Mouse (Mus musculus) C2C12 (cell line): ENCODE measurements around the gene 4930451I11Rik.

Experiments used
- CEBPB ChIP-seq: IDR thresholded peaks from one replicate; pipeline ENCODE4 v1.6.1; 2011; ENCODE audit warnings: low read depth, mild to moderate bottlenecking, control low read depth, moderate library complexity
- CTCF ChIP-seq: IDR thresholded peaks from one replicate; pipeline ENCODE4 v1.5.1; 2011; ENCODE audit not compliant: control insufficient read depth, insufficient read depth, insufficient read length
- FOSL1 ChIP-seq: IDR thresholded peaks from one replicate; pipeline ENCODE4 v1.8.0; 2011; ENCODE audit warnings: mild to moderate bottlenecking, low read length; ENCODE audit not compliant: poor library complexity, insufficient read depth, severe bottlenecking
- MAX ChIP-seq: IDR thresholded peaks from one replicate; pipeline ENCODE4 v1.6.1; 2011; ENCODE audit warnings: mild to moderate bottlenecking, control low read depth
- MYOD1 ChIP-seq: IDR thresholded peaks from one replicate; pipeline ENCODE4 v1.6.1; 2011; ENCODE audit warnings: low read depth; ENCODE audit not compliant: control insufficient read depth, insufficient read length
- MYOG ChIP-seq: IDR thresholded peaks from one replicate; pipeline ENCODE4 v1.6.1; 2011; ENCODE audit not compliant: control insufficient read depth, insufficient read length; ENCODE audit errors: extremely low read depth
- USF1 ChIP-seq: IDR thresholded peaks from one replicate; pipeline ENCODE4 v1.6.1; 2011; ENCODE audit warnings: low read depth, mild to moderate bottlenecking, control low read depth, moderate library complexity

- TF ChIP-seq USF1 (no peak), CTCF (no peak), MYOG (no peak), CEBPB (no peak), MAX (no peak), MYOD1 (no peak), FOSL1 (no peak)
Measured at GRCm38 (mm10) chr7:126825403-126825802, 6.0 kb downstream of the 4930451I11Rik start.
